Mouse (Mus musculus) adrenal gland, postnatal 36 days (tissue): ENCODE data around the gene Cdc37. TPM values are rescaled to one million over a fixed set of nuclear protein-coding genes. Genes with fewer than 3 reads are reported as not detected.
A peak's percentile ranks its signal among the peaks of the same experiment; 100 is the strongest.

Experiments
- DNase-seq, 2 experiments: peaks; one replicate each; pipeline ENCODE4 v3.0.0; 2021; ENCODE audit warnings: mixed read lengths in 1 of 2
- total RNA-seq, 2 experiments: library from RNA; stranded (reverse); gene quantifications; 2 replicates each; pipeline ENCODE4 v1.2.3; 2021

The Cdc37 gene
- total RNA-seq, 2 experiments from 2014 or later = 180 to 201 TPM

GRCm38 (mm10) chr9:21097793-21098192, 52.0 kb downstream of the Cdc37 start:
- DNase-seq = peak; percentile 42 to 54

GRCm38 (mm10) chr9:21095958-21096357, 53.8 kb downstream of the Cdc37 start:
- DNase-seq = no peak

- no peak for DNase-seq
These were observed 56.4 kb downstream of the Cdc37 start for GRCm38 (mm10) chr9:21093423-21093822.

- peak; percentile 98 to 99 for DNase-seq
These were observed 58.0 kb downstream of the Cdc37 start, which contains the start of the genes Gm38431 and Raver1 for GRCm38 (mm10) chr9:21091707-21092320. TSS of gene Gm38431 (minus strand) at chr9:21091997. TSS of gene Raver1 (minus strand) at chr9:21092008.

GRCm38 (mm10) chr9:21090972-21091706, 58.6 kb downstream of the Cdc37 start:
- no peak for DNase-seq

GRCm38 (mm10) chr9:21090537-21090936, 59.2 kb downstream of the Cdc37 start:
- DNase-seq = no peak

- no peak for DNase-seq
These were observed 66.5 kb downstream of the Cdc37 start for GRCm38 (mm10) chr9:21083324-21083723.

Other genes with a start within 250 kb of the Cdc37 start
- 10 to 100 TPM; 42.9 to 59.7 TPM for gene Dnmt1, start 190.1 kb downstream of the Cdc37 start, total RNA-seq
- gene S1pr2, start 173.2 kb downstream of the Cdc37 start, total RNA-seq = 10 to 100 TPM; 16.5 to 19.2 TPM
- 100 to 1,000 TPM; 122 to 130 TPM for gene Mrpl4, start 147.2 kb downstream of the Cdc37 start, total RNA-seq
- gene Icam1, start 134.0 kb downstream of the Cdc37 start, total RNA-seq = 10 to 100 TPM; 10.7 to 14.8 TPM
- gene Icam4, start 120.6 kb downstream of the Cdc37 start, total RNA-seq = 1 to 10 TPM; 1.9 to 2.8 TPM
- under 1 TPM; 0.10 to 0.20 TPM for gene Icam5, start 117.9 kb downstream of the Cdc37 start, total RNA-seq
- gene Zglp1, start 82.9 kb downstream of the Cdc37 start, total RNA-seq = not detected
- under 1 TPM; 0.30 to 0.46 TPM for gene Gm49373, start 76.9 kb downstream of the Cdc37 start, total RNA-seq
- 10 to 100 TPM; 33.8 to 42.2 TPM for gene Fdx1l, start 76.4 kb downstream of the Cdc37 start, total RNA-seq
- under 1 TPM; 0.60 to 0.82 TPM for gene Gm38431, start 58.0 kb downstream of the Cdc37 start, total RNA-seq
- gene Raver1, start 58.0 kb downstream of the Cdc37 start, total RNA-seq = 10 to 100 TPM; 50.0 to 57.1 TPM
- 10 to 100 TPM; 14.6 to 15.2 TPM for gene Tyk2, start 18.7 kb downstream of the Cdc37 start, total RNA-seq
- gene Pde4a, start 15.7 kb upstream of the Cdc37 start, total RNA-seq = 10 to 100 TPM in 1 of 2 experiments, 1 to 10 TPM in 1; 8.6 to 10.6 TPM
- gene Keap1, start 89.4 kb upstream of the Cdc37 start, total RNA-seq = 10 to 100 TPM; 45.8 to 46.0 TPM
- under 1 TPM in 1 of 2 experiments, not detected in 1; 0.99 TPM for gene S1pr5, start 98.5 kb upstream of the Cdc37 start, total RNA-seq
- gene Atg4d, start 115.3 kb upstream of the Cdc37 start, total RNA-seq = 10 to 100 TPM; 39.1 to 39.5 TPM
- 10 to 100 TPM; 24.8 to 32.2 TPM for gene Kri1, start 138.0 kb upstream of the Cdc37 start, total RNA-seq
- 10 to 100 TPM; 14.2 to 16.0 TPM for gene Cdkn2d, start 141.4 kb upstream of the Cdc37 start, total RNA-seq
- not detected for gene Ap1m2, start 162.4 kb upstream of the Cdc37 start, total RNA-seq
- gene Slc44a2, start 170.7 kb upstream of the Cdc37 start, total RNA-seq = 10 to 100 TPM; 35.2 to 54.2 TPM
- gene Ilf3, start 217.9 kb upstream of the Cdc37 start, total RNA-seq = 10 to 100 TPM; 52.6 to 66.1 TPM